Mouse (Mus musculus) forebrain, embryonic 11.5 days (tissue): ENCODE measurements around the gene Clnk. TPM values are rescaled to one million over a fixed set of nuclear protein-coding genes. Genes with fewer than 3 reads are reported as not detected.

Experiments used
- ATAC-seq: fragments of 200-750 bp; cut with Nextera tagmentation; replicated peaks from 2 replicates; pipeline ENCODE4 v1.8.0; 2017; ENCODE audit warnings: moderate TSS enrichment; ENCODE audit not compliant: low FRiP score
- DNase-seq: peaks from one replicate; pipeline ENCODE4 v3.0.0-alpha.2; 2017; ENCODE audit warnings: low spot score
- H3K27ac ChIP-seq: fragments of 300-500 bp; sonication (generic); 2 replicates; pipeline ENCODE4 v1.5.1; 2014; ENCODE audit warnings: low read depth, low read length
- H3K27me3 ChIP-seq: fragments of 300-500 bp; sonication (generic); 2 replicates; pipeline ENCODE4 v1.6.1; 2014; ENCODE audit warnings: mild to moderate bottlenecking, low read length, mixed read lengths; ENCODE audit not compliant: control insufficient read depth, insufficient read depth
- H3K36me3 ChIP-seq: fragments of 300-500 bp; sonication (generic); 2 replicates; pipeline ENCODE4 v1.6.1; 2014; ENCODE audit warnings: mild to moderate bottlenecking, low read length, moderate library complexity, mixed read lengths; ENCODE audit not compliant: control insufficient read depth, insufficient read depth
- H3K4me1 ChIP-seq: fragments of 300-500 bp; sonication (generic); replicated peaks from 2 replicates; pipeline ENCODE4 v1.6.1; 2014; ENCODE audit warnings: low read length, mixed read lengths; ENCODE audit not compliant: control insufficient read depth, insufficient read depth
- H3K4me2 ChIP-seq: fragments of 300-500 bp; sonication (generic); 2 replicates; pipeline ENCODE4 v1.6.1; 2014; ENCODE audit warnings: low read depth, mild to moderate bottlenecking, low read length, moderate library complexity, mixed read lengths; ENCODE audit not compliant: severe bottlenecking
- H3K4me3 ChIP-seq: fragments of 300-500 bp; sonication (generic); 2 replicates; pipeline ENCODE4 v1.5.1; 2014; ENCODE audit warnings: low read depth, low read length
- H3K9ac ChIP-seq: fragments of 300-500 bp; sonication (generic); 2 replicates; pipeline ENCODE4 v1.6.1; 2014; ENCODE audit warnings: low read length
- H3K9me3 ChIP-seq: fragments of 300-500 bp; sonication (generic); 2 replicates; pipeline ENCODE4 v1.6.1; 2016; ENCODE audit warnings: low read length, mixed read lengths; ENCODE audit not compliant: control insufficient read depth
- WGBS: fragments of 180-500 bp; shearing (Covaris S2); extraction: QIAGEN DNeasy Blood & Tissue Kit; methylation state at CpG from one replicate; pipeline ENCODE4 v1.1.7; 2014; 5-methylcytosine and 5-hydroxymethylcytosine counted together
- polyA plus RNA-seq: library from polyadenylated mRNA; unstranded; fragments of >200 nt; fragmentation: Nextera tagmentation; extraction: Ambion mirVana; gene quantifications from 2 replicates; pipeline ENCODE4 v1.2.1, GENCODE M21; 2014

Clnk gene
- polyA plus RNA-seq, 1 experiment from 2014 or later, result 0.25 TPM

- ATAC-seq, result no peak
Observed at GRCm38 (mm10) chr5:38869976-38870375, 6.6 kb downstream of the Clnk start.

GRCm38 (mm10) chr5:38864624-38865023 lies 12.0 kb downstream of the Clnk start:
- ATAC-seq (no peak), DNase-seq (no peak)
- Histone ChIP-seq H3K36me3 (no peaks in the 10 kb centered on the region), H3K27me3 (no peaks in the 10 kb centered on the region), H3K27ac (no peak overlapping the region), H3K4me1 (no peaks in the 10 kb centered on the region), H3K4me3 (no peak overlapping the region), H3K4me2 (no peak overlapping the region), H3K9ac (no peak overlapping the region), H3K9me3 (no peaks in the 10 kb centered on the region)
- 93% methylated on average over 6 of the region's 6 CpGs for WGBS

More at GRCm38 (mm10) chr5:38869976-38870375, 6.6 kb downstream of the Clnk start:
- no peak for DNase-seq
- 79% methylated on average over 9 of the region's 9 CpGs for WGBS
- Histone ChIP-seq H3K27ac (no peak overlapping the region), H3K9ac (no peak overlapping the region), H3K27me3 (no peaks in the 10 kb centered on the region), H3K4me2 (no peak overlapping the region), H3K36me3 (no peaks in the 10 kb centered on the region), H3K4me3 (no peak overlapping the region), H3K4me1 (no peaks in the 10 kb centered on the region; the same call in 1 of the 2 replicates), H3K9me3 (no peaks in the 10 kb centered on the region)

- DNase-seq (no peak), ATAC-seq (no peak)
- H3K4me3 ChIP-seq, result no peak overlapping the region
- no peak overlapping the region for H3K4me2 ChIP-seq
- H3K9me3 ChIP-seq, result no peaks in the 10 kb centered on the region
- no peaks in the 10 kb centered on the region for H3K27me3 ChIP-seq
- WGBS, result 70% methylated on average over 3 of the region's 3 CpGs
- H3K36me3 ChIP-seq, result no peaks in the 10 kb centered on the region
- H3K4me1 ChIP-seq, result no peaks in the 10 kb centered on the region
- no peak overlapping the region for H3K27ac ChIP-seq
- H3K9ac ChIP-seq, result no peak overlapping the region
Observed at GRCm38 (mm10) chr5:38863029-38863428, 13.6 kb downstream of the Clnk start.

GRCm38 (mm10) chr5:38862288-38862985 lies 14.2 kb downstream of the Clnk start:
- no peak overlapping the region for H3K9ac ChIP-seq
- DNase-seq, result no peak
- no peaks in the 10 kb centered on the region for H3K36me3 ChIP-seq
- no peak overlapping the region for H3K4me3 ChIP-seq
- no peak overlapping the region for H3K4me2 ChIP-seq
- WGBS, result 74% methylated on average over 13 of the region's 13 CpGs
- no peak overlapping the region for H3K27ac ChIP-seq
- no peaks in the 10 kb centered on the region for H3K27me3 ChIP-seq
- ATAC-seq, result no peak
- no peaks in the 10 kb centered on the region for H3K4me1 ChIP-seq
- no peaks in the 10 kb centered on the region for H3K9me3 ChIP-seq

- 63% methylated on average over 4 of the region's 4 CpGs for WGBS
- DNase-seq (no peak), ATAC-seq (no peak)
- Histone ChIP-seq H3K4me3 (no peak overlapping the region), H3K27me3 (no peaks in the 10 kb centered on the region), H3K4me2 (no peak overlapping the region), H3K9ac (no peak overlapping the region), H3K4me1 (no peaks in the 10 kb centered on the region), H3K9me3 (no peaks in the 10 kb centered on the region), H3K36me3 (no peaks in the 10 kb centered on the region), H3K27ac (no peak overlapping the region)
Observed at GRCm38 (mm10) chr5:38858015-38858721, 18.4 kb downstream of the Clnk start.

- DNase-seq, result no peak
- Histone ChIP-seq H3K27me3 (no peaks in the 10 kb centered on the region), H3K4me2 (no peak overlapping the region), H3K27ac (no peak overlapping the region), H3K9ac (no peak overlapping the region), H3K9me3 (no peaks in the 10 kb centered on the region), H3K36me3 (no peaks in the 10 kb centered on the region), H3K4me1 (no peaks in the 10 kb centered on the region), H3K4me3 (no peak overlapping the region)
- WGBS, result 83% methylated on average over 1 of the region's 1 CpGs
- no peak for ATAC-seq
Observed at GRCm38 (mm10) chr5:38857591-38857990, 19.0 kb downstream of the Clnk start.

- Histone ChIP-seq H3K9ac (no peak overlapping the region), H3K9me3 (no peaks in the 10 kb centered on the region), H3K27me3 (no peaks in the 10 kb centered on the region), H3K4me2 (no peak overlapping the region), H3K4me1 (no peaks in the 10 kb centered on the region), H3K4me3 (no peak overlapping the region), H3K27ac (no peak overlapping the region), H3K36me3 (no peaks in the 10 kb centered on the region)
- WGBS, result 79% methylated on average over 1 of the region's 1 CpGs
- ATAC-seq, result no peak
- no peak for DNase-seq
Observed at GRCm38 (mm10) chr5:38850171-38850570, 26.4 kb downstream of the Clnk start.

GRCm38 (mm10) chr5:38845529-38845928 lies 31.1 kb downstream of the Clnk start:
- Histone ChIP-seq H3K4me1 (no peaks in the 10 kb centered on the region), H3K27ac (no peak overlapping the region), H3K36me3 (no peaks in the 10 kb centered on the region), H3K9me3 (no peaks in the 10 kb centered on the region), H3K9ac (no peak overlapping the region), H3K4me2 (no peak overlapping the region), H3K4me3 (no peak overlapping the region), H3K27me3 (no peaks in the 10 kb centered on the region)
- DNase-seq (no peak), ATAC-seq (no peak)
- WGBS, result 63% methylated on average over 3 of the region's 3 CpGs

GRCm38 (mm10) chr5:38844312-38844711 lies 32.3 kb downstream of the Clnk start:
- WGBS, result 95% methylated on average over 2 of the region's 2 CpGs
- no peak for DNase-seq
- H3K27ac ChIP-seq, result no peak overlapping the region

More at GRCm38 (mm10) chr5:38844312-38844711, 32.3 kb downstream of the Clnk start:
- no peaks in the 10 kb centered on the region for H3K36me3 ChIP-seq
- no peaks in the 10 kb centered on the region for H3K27me3 ChIP-seq
- H3K4me1 ChIP-seq, result no peaks in the 10 kb centered on the region
- no peak overlapping the region for H3K9ac ChIP-seq
- no peaks in the 10 kb centered on the region for H3K9me3 ChIP-seq
- no peak for ATAC-seq
- H3K4me2 ChIP-seq, result no peak overlapping the region
- H3K4me3 ChIP-seq, result no peak overlapping the region
